Mouse (Mus musculus): Measurements from ENCODE around the gene Jak1. TPM values are rescaled to one million over a fixed set of nuclear protein-coding genes. Genes with fewer than 3 reads are reported as not detected.

Jak1 gene
- total and polyA plus RNA-seq, 3 experiments: 37.3 to 41.9 TPM; not detected in 1

- TF ChIP-seq GATA1 (IDR thresholded peaks at IDR 0.05; ENCODE audit: low read depth, low read length) (no peak), MYB (IDR thresholded peaks at IDR 0.05; ENCODE audit: low read depth, low read length) (no peak), TCF12 (IDR thresholded peaks at IDR 0.05; ENCODE audit: low read depth, low read length) (no peak), TBP (IDR thresholded peaks at IDR 0.05; ENCODE audit: low read depth, low read length) (no peak), USF2 (IDR thresholded peaks at IDR 0.05; ENCODE audit: borderline replicate concordance in 1 of 2, insufficient read depth in 1 of 2, low read depth in 1 of 2, low read length in 2 of 2) (no peak), MAZ (IDR thresholded peaks at IDR 0.05; ENCODE audit: low read depth, low read length) (no peak), GABPA (IDR thresholded peaks at IDR 0.05; ENCODE audit: low read depth, low read length) (no peak), ZMIZ1 (IDR thresholded peaks at IDR 0.05; ENCODE audit: low read depth, low read length) (no peak), CHD1 (IDR thresholded peaks at IDR 0.05; ENCODE audit: low read depth, low read length) (no peak), POLR2AphosphoS5 (IDR thresholded peaks at IDR 0.05; ENCODE audit: borderline replicate concordance, low read depth, low read length) (no peak), UBTF (IDR thresholded peaks at IDR 0.05; ENCODE audit: borderline replicate concordance, insufficient read depth, low read depth, low read length) (no peak), TAL1 (IDR thresholded peaks at IDR 0.05; ENCODE audit: low read length) (no peak)
- Histone ChIP-seq H3K36me3 (ENCODE audit: control insufficient read depth in 1 of 2, insufficient read depth in 2 of 2, low read length in 2 of 2) (no peaks in the 10 kb centered on the region), H3K4me1 (ENCODE audit: control insufficient read depth in 1 of 2, insufficient read depth in 2 of 2, low read length in 2 of 2) (0 out of 4 replicates have a peak, but pooled peaks cover 0 to 3% of the 10 kb centered on the region in 2 experiments), H3K27me3 (ENCODE audit: control insufficient read depth in 1 of 2, insufficient read depth in 2 of 2, low read length in 2 of 2) (peaks cover under 1 to 7% of the 10 kb centered on the region in 2 experiments; a peak in 2 of 4 replicates), H3K9ac (ENCODE audit: control insufficient read depth, low read depth, low read length, poor library complexity, severe bottlenecking) (no peak overlapping the region), H3K4me3 (ENCODE audit: control insufficient read depth in 1 of 2, insufficient read depth in 1 of 2, low read depth in 2 of 2, low read length in 2 of 2) (no peak overlapping the region), H3K79me2 (ENCODE audit: control insufficient read depth, insufficient read depth, low read length, poor library complexity) (no peaks in the 10 kb centered on the region), H3K27ac (ENCODE audit: control insufficient read depth, low read depth, low read length) (no peak overlapping the region), H3K9me3 (replicated peaks; ENCODE audit: insufficient read depth, low read length) (no peaks in the 10 kb centered on the region)
- DNase-seq (ENCODE audit: low read depth, low spot score): no peak
Measured at GRCm38 (mm10) chr4:101306132-101306915, 41.2 kb upstream of the Jak1 start.

- Histone ChIP-seq H3K27me3 (ENCODE audit: control insufficient read depth in 1 of 2, insufficient read depth in 2 of 2, low read length in 2 of 2) (peaks cover 0 to 7% of the 10 kb centered on the region in 2 experiments; a peak in 2 of 4 replicates), H3K4me1 (ENCODE audit: control insufficient read depth in 1 of 2, insufficient read depth in 2 of 2, low read length in 2 of 2) (0 out of 4 replicates have a peak, but pooled peaks cover 0 to 3% of the 10 kb centered on the region in 2 experiments), H3K27ac (ENCODE audit: control insufficient read depth, low read depth, low read length) (no peak overlapping the region), H3K9ac (ENCODE audit: control insufficient read depth, low read depth, low read length, poor library complexity, severe bottlenecking) (no peak overlapping the region), H3K79me2 (ENCODE audit: control insufficient read depth, insufficient read depth, low read length, poor library complexity) (no peaks in the 10 kb centered on the region), H3K4me3 (ENCODE audit: control insufficient read depth in 1 of 2, insufficient read depth in 1 of 2, low read depth in 2 of 2, low read length in 2 of 2) (no peak overlapping the region), H3K36me3 (ENCODE audit: control insufficient read depth in 1 of 2, insufficient read depth in 2 of 2, low read length in 2 of 2) (no peaks in the 10 kb centered on the region), H3K9me3 (replicated peaks; ENCODE audit: insufficient read depth, low read length) (no peaks in the 10 kb centered on the region)
- DNase-seq (ENCODE audit: low read depth, low spot score): no peak
- no peak for TF ChIP-seq MYC (IDR thresholded peaks at IDR 0.05; ENCODE audit: low read depth, low read length)
- TF ChIP-seq GABPA (IDR thresholded peaks at IDR 0.05; ENCODE audit: low read depth, low read length): no peak
- no peak for TF ChIP-seq MYB (IDR thresholded peaks at IDR 0.05; ENCODE audit: low read depth, low read length)
- no peak for TF ChIP-seq BHLHE40 (IDR thresholded peaks at IDR 0.05; ENCODE audit: borderline replicate concordance, low read depth, low read length)
- TF ChIP-seq JUND (IDR thresholded peaks at IDR 0.05; ENCODE audit: low read depth, low read length): no peak
- TF ChIP-seq SIN3A (IDR thresholded peaks at IDR 0.05; ENCODE audit: low read length): no peak
- TF ChIP-seq RCOR1 (IDR thresholded peaks at IDR 0.05; ENCODE audit: low read depth, low read length): no peak
- no peak for TF ChIP-seq HCFC1 (IDR thresholded peaks at IDR 0.05; ENCODE audit: low read depth, low read length)
- TF ChIP-seq ZC3H11A (IDR thresholded peaks at IDR 0.05; ENCODE audit: low read depth, low read length): no peak
- no peak for TF ChIP-seq SMC3 (IDR thresholded peaks at IDR 0.05; ENCODE audit: low read depth, low read length)
- no peak for TF ChIP-seq NELFE (IDR thresholded peaks at IDR 0.05; ENCODE audit: low read depth, low read length)
- TF ChIP-seq GATA1 (IDR thresholded peaks at IDR 0.05; ENCODE audit: low read depth, low read length): no peak
- no peak for TF ChIP-seq POLR2AphosphoS2 (IDR thresholded peaks at IDR 0.05; ENCODE audit: low read length)
- TF ChIP-seq KAT2A (conservative IDR thresholded peaks at IDR 0.05; ENCODE audit: low read depth, low read length): no peak
- no peak for TF ChIP-seq ZNF384 (IDR thresholded peaks at IDR 0.05; ENCODE audit: low read depth, low read length)
- TF ChIP-seq ETS1 (IDR thresholded peaks at IDR 0.05; ENCODE audit: low read depth, low read length): no peak
- no peak for TF ChIP-seq USF2 (IDR thresholded peaks at IDR 0.05; ENCODE audit: borderline replicate concordance in 1 of 2, insufficient read depth in 1 of 2, low read depth in 1 of 2, low read length in 2 of 2)
- TF ChIP-seq ZKSCAN1 (IDR thresholded peaks at IDR 0.05; ENCODE audit: low read depth, low read length): no peak
- TF ChIP-seq CTCF (IDR thresholded peaks at IDR 0.05 in 2 of 3, conservative IDR thresholded peaks at IDR 0.05 in 1 of 3; ENCODE audit: control insufficient read depth in 1 of 3, insufficient read depth in 1 of 3, low read depth in 2 of 3, low read length in 3 of 3, poor library complexity in 1 of 3, severe bottlenecking in 1 of 3): no peak
- TF ChIP-seq MXI1 (IDR thresholded peaks at IDR 0.05; ENCODE audit: low read depth, low read length): no peak
Measured at GRCm38 (mm10) chr4:101305126-101305525, 40.0 kb upstream of the Jak1 start.
